Mouse (Mus musculus): ENCODE data around the gene Ing5. TPM values are rescaled to one million over a fixed set of nuclear protein-coding genes. Genes with fewer than 3 reads are reported as not detected.

Gene Ing5
- polyA plus RNA-seq, 1 experiment from 2014 or later, result 16.9 TPM

DNA sequence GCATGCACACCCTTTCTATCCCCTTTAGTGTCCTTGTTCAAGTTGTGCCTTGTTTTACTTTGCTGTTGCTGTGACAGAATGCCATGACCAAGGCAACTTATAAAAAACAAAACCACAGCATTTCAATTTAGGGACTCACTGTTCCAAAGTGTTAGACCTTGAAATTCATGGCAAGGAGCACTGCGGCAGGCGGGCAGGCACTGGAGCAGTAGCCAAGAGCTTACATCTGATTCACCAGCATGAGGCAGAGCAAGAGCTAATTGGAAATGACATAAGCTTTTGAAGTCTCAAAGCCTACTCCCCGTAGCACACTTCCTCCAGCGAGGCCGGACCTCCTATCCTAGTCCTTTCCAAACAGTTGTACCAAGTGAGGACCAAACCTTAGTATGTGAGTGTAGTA is 27.1 kb upstream of the Ing5 start:
- no peak overlapping the region for H3K27ac ChIP-seq (ENCODE audit: poor library complexity, severe bottlenecking)
- peaks cover 88% of the 10 kb centered on the region for H3K36me3 ChIP-seq
- no peaks in the 10 kb centered on the region for H3K27me3 ChIP-seq (replicated peaks)
- H3K4me3 ChIP-seq, result no peak overlapping the region
- no peak overlapping the region for H3K4me2 ChIP-seq
- no peaks in the 10 kb centered on the region for H3K9me3 ChIP-seq (replicated peaks)
- no peak overlapping the region for H3K9ac ChIP-seq
- H3K4me1 ChIP-seq (replicated peaks), result no peaks in the 10 kb centered on the region
- WGBS, result 94% methylated on average over 5 of the region's 5 CpGs
- no peak for ATAC-seq (ENCODE audit: insufficient number of reproducible peaks, low FRiP score)

- no peak overlapping the region for H3K27ac ChIP-seq (ENCODE audit: poor library complexity, severe bottlenecking)
- 85% methylated on average over 2 of the region's 2 CpGs for WGBS
- H3K27me3 ChIP-seq (replicated peaks), result no peaks in the 10 kb centered on the region
- H3K4me3 ChIP-seq, result no peak overlapping the region
- H3K4me2 ChIP-seq, result no peak overlapping the region
- no peaks in the 10 kb centered on the region for H3K4me1 ChIP-seq (replicated peaks)
- 0 out of 2 replicates have a peak, but pooled peaks have one; percentile 9 for ATAC-seq (ENCODE audit: insufficient number of reproducible peaks, low FRiP score)
- H3K36me3 ChIP-seq, result peaks cover 98% of the 10 kb centered on the region
- no peak overlapping the region for H3K9ac ChIP-seq
- H3K9me3 ChIP-seq (replicated peaks), result no peaks in the 10 kb centered on the region
Observed at GRCm38 (mm10) chr1:93786912-93787311, 16.9 kb upstream of the Ing5 start.

DNA sequence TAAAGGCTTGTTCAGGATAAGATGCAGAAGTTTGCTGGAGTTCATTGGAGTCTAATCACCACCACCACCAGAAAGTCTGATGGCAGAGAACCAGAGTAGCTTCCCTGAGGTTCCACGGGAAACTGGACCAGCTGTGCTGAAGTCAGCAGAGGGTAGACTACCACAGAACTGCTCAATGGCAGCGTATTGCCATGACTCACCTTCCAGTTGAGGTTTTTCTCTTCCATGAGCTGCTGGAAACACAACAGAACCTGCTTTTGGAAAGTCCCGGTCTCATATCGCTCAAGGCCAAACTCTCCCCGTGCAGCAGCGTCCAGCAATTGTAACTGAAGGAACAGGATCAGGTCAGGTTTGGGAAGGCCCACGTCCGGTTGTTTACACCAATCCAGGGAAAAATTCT is 9.2 kb upstream of the Ing5 start:
- peaks cover 84% of the 10 kb centered on the region for H3K36me3 ChIP-seq
- no peak overlapping the region for H3K9ac ChIP-seq
- H3K4me1 ChIP-seq (replicated peaks), result peaks cover 11% of the 10 kb centered on the region
- no peak overlapping the region for H3K4me3 ChIP-seq
- 93% methylated on average over 8 of the region's 8 CpGs for WGBS
- no peak overlapping the region for H3K27ac ChIP-seq (ENCODE audit: poor library complexity, severe bottlenecking)
- no peaks in the 10 kb centered on the region for H3K9me3 ChIP-seq (replicated peaks)
- H3K27me3 ChIP-seq (replicated peaks), result no peaks in the 10 kb centered on the region
- ATAC-seq (ENCODE audit: insufficient number of reproducible peaks, low FRiP score), result no peak
- no peak overlapping the region for H3K4me2 ChIP-seq

GRCm38 (mm10) chr1:93795886-93796285 is 7.9 kb upstream of the Ing5 start:
- WGBS, result 56% methylated on average over 8 of the region's 8 CpGs
- peaks cover 80% of the 10 kb centered on the region for H3K36me3 ChIP-seq

DNA sequence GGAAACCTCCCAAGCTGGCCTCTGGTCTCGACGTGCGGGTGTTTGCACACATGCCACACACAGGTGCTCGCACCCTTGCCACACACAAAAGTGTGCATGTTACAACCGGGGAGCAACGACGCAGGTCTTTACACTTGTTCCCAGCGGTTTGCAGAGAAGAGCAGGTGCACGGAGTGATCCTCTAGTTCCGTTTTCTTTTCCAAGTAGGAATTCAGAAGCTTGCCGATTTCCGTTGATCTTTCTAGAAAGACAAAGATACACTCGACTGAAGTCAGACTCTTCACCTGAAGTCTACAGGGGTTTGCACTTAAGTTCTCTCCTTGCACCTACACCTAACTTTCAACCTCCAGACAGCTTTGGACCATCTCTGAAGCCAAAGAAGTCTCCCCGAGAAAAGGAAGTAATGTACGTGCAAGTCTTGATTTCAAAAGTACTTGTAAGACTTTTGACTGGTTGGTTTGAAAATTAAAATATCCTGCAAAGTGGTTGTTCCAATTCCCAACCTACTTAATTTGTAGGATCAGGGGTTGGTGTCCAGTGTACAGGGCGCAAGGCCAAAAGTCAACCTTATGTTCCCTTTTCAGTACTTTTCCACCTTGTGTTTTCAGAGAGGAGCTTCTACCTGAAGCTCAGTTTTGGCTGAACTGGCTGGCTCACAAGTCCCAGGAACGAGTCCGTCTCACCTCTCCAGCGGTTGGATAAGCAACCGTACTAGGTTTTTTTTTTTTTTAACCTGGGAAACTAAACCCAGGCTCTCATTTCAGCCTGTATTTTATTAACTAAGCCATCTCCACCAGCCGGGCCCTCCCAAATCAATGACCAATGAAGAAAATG is 2.9 kb upstream of the Ing5 start:
- H3K4me3 ChIP-seq, result peak overlapping the region; percentile 82
- peaks cover 35% of the 10 kb centered on the region for H3K36me3 ChIP-seq
- ATAC-seq (ENCODE audit: insufficient number of reproducible peaks, low FRiP score), result no peak
- peak overlapping the region; percentile 85 for H3K9ac ChIP-seq
- H3K4me1 ChIP-seq (replicated peaks), result peaks cover 37% of the 10 kb centered on the region
- peak overlapping the region; percentile 84; the same call in 1 of the 2 replicates for H3K27ac ChIP-seq (ENCODE audit: poor library complexity, severe bottlenecking)
- peak overlapping the region; percentile 79 for H3K4me2 ChIP-seq
- 70% methylated on average over 21 of the region's 21 CpGs for WGBS
- no peaks in the 10 kb centered on the region for H3K27me3 ChIP-seq (replicated peaks)
- no peaks in the 10 kb centered on the region for H3K9me3 ChIP-seq (replicated peaks)

More at GRCm38 (mm10) chr1:93795886-93796285, 7.9 kb upstream of the Ing5 start:
- Histone ChIP-seq H3K9ac (no peak overlapping the region), H3K27ac (ENCODE audit: poor library complexity, severe bottlenecking) (no peak overlapping the region), H3K4me2 (peak overlapping the region; percentile 8; the same call in 1 of the 2 replicates), H3K27me3 (replicated peaks) (no peaks in the 10 kb centered on the region), H3K4me3 (no peak overlapping the region), H3K9me3 (replicated peaks) (no peaks in the 10 kb centered on the region), H3K4me1 (replicated peaks) (peaks cover 15% of the 10 kb centered on the region)
- no peak for ATAC-seq (ENCODE audit: insufficient number of reproducible peaks, low FRiP score)

GRCm38 (mm10) chr1:93801741-93802238 is 2.0 kb upstream of the Ing5 start, which contains the start of gene Dtymk:
Gene Dtymk (minus strand): TSS chr1:93801934.
- Histone ChIP-seq H3K27me3 (replicated peaks) (no peaks in the 10 kb centered on the region), H3K27ac (ENCODE audit: poor library complexity, severe bottlenecking) (peak within 1 kb of the TSS; percentile 84), H3K4me2 (peak within 1 kb of the TSS; percentile 79), H3K36me3 (peaks cover 41% of the 10 kb centered on the region), H3K4me1 (replicated peaks) (peaks cover 32% of the 10 kb centered on the region), H3K9ac (peak within 1 kb of the TSS; percentile 85), H3K4me3 (peak within 1 kb of the TSS; percentile 82), H3K9me3 (replicated peaks) (no peaks in the 10 kb centered on the region)
- ATAC-seq (ENCODE audit: insufficient number of reproducible peaks, low FRiP score), result peak; percentile 74
- WGBS, result under 1% methylated on average over 42 of the region's 42 CpGs

DNA sequence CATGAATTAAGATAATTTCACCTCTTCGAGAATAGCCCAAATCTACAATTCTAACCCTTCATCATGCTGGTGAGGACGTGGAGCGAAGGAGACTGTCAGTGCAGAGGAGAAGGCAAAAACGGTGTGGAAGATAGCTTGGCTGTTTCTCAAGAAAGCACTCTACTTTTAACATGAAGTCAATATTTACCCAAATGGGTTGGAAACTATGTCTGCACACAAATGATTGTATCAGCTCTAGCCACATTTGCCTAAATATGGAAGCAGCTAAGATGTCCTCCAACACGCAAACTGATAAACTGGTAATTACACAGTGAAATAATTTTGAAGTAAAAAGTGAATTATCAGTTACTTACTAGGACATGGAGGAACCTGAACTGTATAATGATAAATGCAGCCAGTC is 994 bp upstream of the Ing5 start:
- peaks cover 43% of the 10 kb centered on the region for H3K36me3 ChIP-seq
- H3K9me3 ChIP-seq (replicated peaks), result no peaks in the 10 kb centered on the region
- H3K27me3 ChIP-seq (replicated peaks), result no peaks in the 10 kb centered on the region
- no peak overlapping the region for H3K9ac ChIP-seq
- H3K27ac ChIP-seq (ENCODE audit: poor library complexity, severe bottlenecking), result peak overlapping the region; percentile 84; the same call in 1 of the 2 replicates
- no peak for ATAC-seq (ENCODE audit: insufficient number of reproducible peaks, low FRiP score)
- H3K4me1 ChIP-seq (replicated peaks), result peaks cover 32% of the 10 kb centered on the region
- peak overlapping the region; percentile 73; the same call in 1 of the 2 replicates for H3K4me3 ChIP-seq
- WGBS, result 84% methylated on average over 5 of the region's 5 CpGs
- peak overlapping the region; percentile 84; the same call in 1 of the 2 replicates for H3K4me2 ChIP-seq

- H3K27me3 ChIP-seq (replicated peaks), result no peaks in the 10 kb centered on the region
- no peak for ATAC-seq (ENCODE audit: insufficient number of reproducible peaks, low FRiP score)
- H3K36me3 ChIP-seq, result peaks cover 40% of the 10 kb centered on the region
- 39% methylated on average over 4 of the region's 4 CpGs for WGBS
- H3K4me3 ChIP-seq, result peak overlapping the region; percentile 73
- H3K4me1 ChIP-seq (replicated peaks), result peaks cover 32% of the 10 kb centered on the region
- peak overlapping the region; percentile 66 for H3K9ac ChIP-seq
- H3K9me3 ChIP-seq (replicated peaks), result no peaks in the 10 kb centered on the region
- H3K4me2 ChIP-seq, result peak overlapping the region; percentile 84
- peak overlapping the region; percentile 97 for H3K27ac ChIP-seq (ENCODE audit: poor library complexity, severe bottlenecking)
Observed at GRCm38 (mm10) chr1:93804818-93805217, 1.1 kb downstream of the Ing5 start.

GRCm38 (mm10) chr1:93805221-93805951 is 1.6 kb downstream of the Ing5 start:
- H3K27ac ChIP-seq (ENCODE audit: poor library complexity, severe bottlenecking), result peak overlapping the region; percentile 97
- peak overlapping the region; percentile 66 for H3K9ac ChIP-seq
- H3K9me3 ChIP-seq (replicated peaks), result no peaks in the 10 kb centered on the region
- 0 out of 2 replicates have a peak overlapping the region, but pooled peaks have one; percentile 8 for H3K4me3 ChIP-seq
- 63% methylated on average over 5 of the region's 5 CpGs for WGBS
- H3K4me2 ChIP-seq, result peak overlapping the region; percentile 84
- ATAC-seq (ENCODE audit: insufficient number of reproducible peaks, low FRiP score), result no peak
- no peaks in the 10 kb centered on the region for H3K27me3 ChIP-seq (replicated peaks)
- H3K36me3 ChIP-seq, result peaks cover 41% of the 10 kb centered on the region
- H3K4me1 ChIP-seq (replicated peaks), result peaks cover 32% of the 10 kb centered on the region

GRCm38 (mm10) chr1:93808871-93809270 is 5.1 kb downstream of the Ing5 start:
- H3K4me3 ChIP-seq, result no peak overlapping the region
- no peak for ATAC-seq (ENCODE audit: insufficient number of reproducible peaks, low FRiP score)
- 87% methylated on average over 4 of the region's 4 CpGs for WGBS
- no peaks in the 10 kb centered on the region for H3K27me3 ChIP-seq (replicated peaks)
- H3K4me2 ChIP-seq, result no peak overlapping the region
- H3K4me1 ChIP-seq (replicated peaks), result peaks cover 16% of the 10 kb centered on the region
- no peak overlapping the region for H3K27ac ChIP-seq (ENCODE audit: poor library complexity, severe bottlenecking)
- peaks cover 71% of the 10 kb centered on the region for H3K36me3 ChIP-seq
- no peaks in the 10 kb centered on the region for H3K9me3 ChIP-seq (replicated peaks)
- no peak overlapping the region for H3K9ac ChIP-seq

GRCm38 (mm10) chr1:93810011-93810410 is 6.2 kb downstream of the Ing5 start:
- Histone ChIP-seq H3K27ac (ENCODE audit: poor library complexity, severe bottlenecking) (no peak overlapping the region), H3K9ac (no peak overlapping the region), H3K9me3 (replicated peaks) (no peaks in the 10 kb centered on the region), H3K4me3 (no peak overlapping the region), H3K27me3 (replicated peaks) (no peaks in the 10 kb centered on the region), H3K36me3 (peaks cover 82% of the 10 kb centered on the region), H3K4me1 (replicated peaks) (peaks cover 10% of the 10 kb centered on the region), H3K4me2 (no peak overlapping the region)
- ATAC-seq (ENCODE audit: insufficient number of reproducible peaks, low FRiP score), result no peak
- WGBS, result 99% methylated on average over 3 of the region's 3 CpGs
